Mouse (Mus musculus): Measurements from ENCODE around the gene Defb23.
"Not testable (repeated sequence)": the region's sequence is repeated elsewhere in the genome, so short reads cannot be mapped to it uniquely, and the experiment has no call there.

Gene Defb23

DNA sequence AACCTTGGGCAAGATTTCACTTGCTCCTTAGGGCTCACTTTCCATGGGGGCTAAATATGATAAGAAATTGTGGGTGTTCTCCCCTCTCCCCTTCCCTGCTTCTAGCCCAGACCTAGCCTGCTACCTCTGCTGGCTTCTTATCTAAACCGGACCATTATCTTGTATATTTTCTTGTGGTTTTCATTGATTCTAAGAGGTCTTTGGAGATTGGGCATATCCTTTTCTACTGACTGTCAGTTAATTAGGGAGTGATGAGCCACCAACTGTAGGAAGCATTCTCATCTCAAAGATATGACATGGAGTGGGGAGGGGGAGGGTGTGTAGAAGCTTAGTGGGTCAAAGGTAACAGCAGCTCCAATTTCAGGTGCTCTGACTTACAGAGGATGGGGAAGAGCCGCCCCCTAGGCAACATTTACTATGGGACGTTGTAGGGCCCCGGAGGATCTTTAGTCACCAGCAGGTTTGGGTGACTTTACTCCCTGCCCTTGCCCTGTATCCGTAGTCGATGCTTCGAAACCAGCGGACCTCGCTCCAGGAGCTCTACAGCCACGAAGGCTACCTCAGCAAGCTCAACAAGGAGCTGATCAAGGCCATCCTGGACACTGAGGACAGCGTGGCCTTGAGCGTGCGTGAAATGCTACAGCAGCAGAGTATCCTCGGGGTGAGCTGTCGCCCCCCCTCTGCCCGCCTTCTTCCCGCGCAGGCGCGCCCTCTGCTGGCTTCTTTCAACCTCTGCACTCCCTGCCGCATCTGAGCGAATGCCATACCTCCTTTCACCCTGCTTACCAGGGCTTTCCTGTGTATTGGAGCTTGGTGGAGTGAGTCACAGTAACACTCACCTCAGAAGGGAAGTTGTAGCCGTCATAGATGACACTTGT lies 27.2 kb downstream of the Defb23 start:
- peak; percentile 75 for DNase-seq (ENCODE audit: low spot score)

DNA sequence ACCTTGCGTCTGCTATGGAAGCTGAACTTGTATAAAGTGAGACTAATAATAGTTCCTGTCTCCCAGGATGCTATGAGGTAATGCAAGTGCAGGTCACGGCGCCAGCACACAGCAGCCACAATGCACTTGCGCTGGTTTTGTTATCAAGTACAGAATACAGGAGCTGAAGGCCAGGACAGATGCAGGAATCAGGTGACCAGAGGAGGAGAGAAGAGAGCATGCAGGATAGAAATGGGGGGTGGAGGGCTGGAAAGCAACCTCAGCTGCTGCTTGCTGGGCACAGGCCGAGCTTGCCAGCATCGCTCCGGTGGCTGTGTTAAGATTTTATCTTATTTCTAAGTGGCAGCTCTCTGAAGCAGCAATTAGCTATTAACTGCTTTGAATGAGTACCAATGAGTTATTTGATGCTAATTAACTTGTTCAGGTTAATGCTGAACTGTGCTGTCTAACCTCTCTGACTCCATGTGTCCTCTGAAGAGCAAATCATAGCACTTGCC lies 28.0 kb downstream of the Defb23 start:
- DNase-seq (ENCODE audit: low spot score): no peak

DNA sequence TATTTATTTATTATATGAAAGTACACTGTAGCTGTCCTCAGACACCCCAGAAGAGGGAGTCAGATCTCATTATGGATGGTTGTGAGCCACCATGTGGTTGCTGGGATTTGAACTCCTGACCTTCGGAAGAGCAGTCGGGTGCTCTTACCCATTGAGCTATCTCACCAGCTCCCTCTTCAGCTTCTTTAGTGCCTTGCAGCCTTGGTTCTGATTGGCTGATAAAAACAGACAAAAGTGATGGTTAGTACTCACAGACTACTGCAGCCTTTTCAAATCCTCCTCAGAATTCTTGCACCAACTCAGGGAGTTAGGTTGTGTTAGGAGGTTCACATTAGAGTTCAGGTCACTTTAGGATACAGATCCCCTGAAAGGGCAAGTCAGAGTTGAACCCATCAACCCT lies 35.9 kb downstream of the Defb23 start:
- DNase-seq (ENCODE audit: low spot score): not testable (repeated sequence)

DNA sequence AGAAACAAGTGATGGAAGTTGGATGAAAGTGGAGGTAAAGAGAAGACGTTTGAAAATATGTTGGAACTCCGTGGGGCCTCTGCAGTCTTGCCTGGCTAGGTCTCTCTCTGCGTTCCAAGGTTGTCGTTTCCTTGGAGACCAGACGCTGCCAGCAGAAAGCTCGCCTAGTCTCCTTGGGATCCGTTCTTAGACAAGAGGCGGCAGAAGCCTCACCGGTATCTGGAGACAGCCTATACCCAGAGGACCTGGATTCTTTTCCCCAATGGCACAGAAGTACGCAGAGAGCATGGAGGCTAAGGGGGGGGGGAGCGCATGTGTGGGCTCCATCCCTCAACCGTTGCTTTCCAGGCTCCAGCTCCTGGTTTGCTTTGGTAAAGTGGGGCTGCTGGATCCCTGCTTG lies 36.9 kb downstream of the Defb23 start:
- no peak for DNase-seq (ENCODE audit: low spot score)

DNA sequence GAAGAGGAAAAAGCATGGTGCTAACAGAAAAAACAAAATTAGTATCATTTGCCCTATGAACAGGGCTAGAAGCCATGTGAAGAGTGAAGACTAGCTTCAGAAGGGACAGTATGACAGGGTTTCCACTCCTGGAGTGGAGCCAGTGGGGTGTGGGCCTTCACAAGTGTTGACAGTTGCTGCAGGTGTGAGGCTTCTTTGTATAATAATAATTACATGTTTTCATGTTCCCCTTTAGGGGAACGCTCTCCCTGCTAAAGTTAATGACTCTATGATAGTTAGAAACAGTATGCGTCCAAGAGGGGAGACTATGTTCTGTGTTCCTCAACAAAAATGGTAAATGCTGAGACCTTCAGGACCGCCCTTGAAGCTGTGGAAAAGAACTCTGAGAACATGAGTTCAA lies 48.6 kb downstream of the Defb23 start:
- no peak for DNase-seq (ENCODE audit: low spot score)

DNA sequence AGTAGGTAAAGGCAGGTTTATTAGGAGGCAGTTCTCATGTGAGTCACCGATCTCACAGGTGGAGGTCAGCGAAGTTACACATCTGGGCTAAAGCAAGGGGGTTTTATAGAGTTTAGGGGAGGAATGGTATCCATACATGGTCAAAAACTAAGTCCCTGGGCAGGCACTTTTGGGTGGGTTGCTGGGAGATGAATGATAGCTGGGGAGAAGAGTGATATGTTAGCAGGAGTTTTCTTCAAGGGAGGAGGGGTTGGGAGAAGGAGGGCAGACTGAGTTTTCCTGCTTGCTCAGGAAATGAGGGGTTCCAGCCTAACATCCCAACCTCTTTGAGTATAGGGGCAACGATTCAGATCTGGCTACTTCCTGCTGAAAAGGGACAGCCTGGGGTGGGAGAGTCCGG lies 49.1 kb downstream of the Defb23 start, which contains the start of gene 6820408C15Rik:
TSS of gene 6820408C15Rik (plus strand) at position 301 of the 400 bp plus-strand sequence.
- no peak for DNase-seq (ENCODE audit: low spot score)

DNA sequence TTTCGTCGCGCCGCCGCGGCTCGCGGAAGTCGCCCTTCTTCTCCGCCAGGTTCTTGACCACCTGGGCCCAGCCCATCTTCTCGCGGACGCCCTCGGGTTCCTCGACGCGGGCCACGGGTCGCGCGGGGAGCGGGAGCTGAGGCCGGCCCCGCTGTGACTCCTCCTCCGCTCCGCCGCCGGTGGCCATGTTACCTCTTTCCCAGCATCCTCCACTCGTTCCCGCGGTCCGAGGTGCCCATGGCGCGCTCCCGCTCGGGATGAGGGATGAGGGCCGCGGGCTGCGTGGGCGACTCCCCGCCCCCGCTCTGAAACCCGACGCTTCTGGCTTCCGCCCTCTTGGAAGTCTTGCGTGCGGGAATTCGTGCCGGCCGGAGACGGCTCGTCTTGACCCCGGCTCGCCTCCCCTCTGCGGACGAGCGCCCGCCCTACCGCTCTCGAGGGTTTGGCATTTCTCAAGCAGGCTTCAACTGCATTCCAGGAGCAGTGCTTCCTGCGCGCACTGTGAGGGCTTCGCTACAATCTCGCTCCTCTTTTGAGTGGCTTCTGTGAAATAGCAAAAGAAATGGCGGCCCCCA lies 49.7 kb downstream of the Defb23 start, which contains the start of gene Zcchc3:
TSS of gene Zcchc3 (minus strand) at position 437 of the 575 bp plus-strand sequence.
- peak; percentile 37 for DNase-seq (ENCODE audit: low spot score)

DNA sequence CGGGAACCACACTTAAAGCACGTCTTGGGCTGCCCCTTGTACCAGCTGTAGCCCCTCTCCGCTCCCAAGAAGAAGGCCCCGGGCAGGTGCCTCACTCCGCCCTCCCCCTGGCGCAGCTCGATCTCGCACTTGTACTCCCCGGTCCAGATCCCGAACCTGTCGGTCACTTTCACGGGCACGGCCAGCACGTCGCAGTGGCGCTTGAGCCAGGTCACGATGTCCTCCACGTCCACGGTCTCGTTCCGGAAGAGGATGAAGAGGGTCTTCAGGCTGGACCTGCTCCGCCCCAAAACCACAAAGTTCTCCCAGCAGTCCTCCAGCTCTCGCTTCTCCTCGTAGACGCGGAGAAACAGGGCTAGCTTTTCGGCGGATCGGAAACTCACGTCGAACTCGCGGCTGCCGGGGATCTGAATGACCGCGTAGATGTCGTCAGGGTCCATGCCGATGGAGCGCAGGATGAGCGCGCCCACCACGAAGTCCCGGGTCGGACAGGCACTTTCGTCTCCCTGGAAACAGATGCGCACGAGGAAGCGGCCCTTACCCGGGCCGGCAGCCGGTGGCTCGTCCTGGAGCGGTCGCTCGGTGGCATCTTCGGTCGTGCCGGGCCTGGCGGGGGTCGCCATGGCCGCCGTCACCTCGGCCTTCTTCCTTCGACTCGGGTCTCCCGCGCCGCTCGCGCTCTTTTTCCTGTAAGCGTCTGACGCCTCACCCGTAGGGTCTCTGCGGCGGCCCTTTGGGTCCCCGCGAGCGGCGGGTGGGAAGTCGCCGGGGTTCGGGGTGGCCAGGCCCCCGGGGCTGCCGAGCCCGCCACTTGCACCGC lies 50.4 kb downstream of the Defb23 start:
- DNase-seq (ENCODE audit: low spot score): peak; percentile 20

DNA sequence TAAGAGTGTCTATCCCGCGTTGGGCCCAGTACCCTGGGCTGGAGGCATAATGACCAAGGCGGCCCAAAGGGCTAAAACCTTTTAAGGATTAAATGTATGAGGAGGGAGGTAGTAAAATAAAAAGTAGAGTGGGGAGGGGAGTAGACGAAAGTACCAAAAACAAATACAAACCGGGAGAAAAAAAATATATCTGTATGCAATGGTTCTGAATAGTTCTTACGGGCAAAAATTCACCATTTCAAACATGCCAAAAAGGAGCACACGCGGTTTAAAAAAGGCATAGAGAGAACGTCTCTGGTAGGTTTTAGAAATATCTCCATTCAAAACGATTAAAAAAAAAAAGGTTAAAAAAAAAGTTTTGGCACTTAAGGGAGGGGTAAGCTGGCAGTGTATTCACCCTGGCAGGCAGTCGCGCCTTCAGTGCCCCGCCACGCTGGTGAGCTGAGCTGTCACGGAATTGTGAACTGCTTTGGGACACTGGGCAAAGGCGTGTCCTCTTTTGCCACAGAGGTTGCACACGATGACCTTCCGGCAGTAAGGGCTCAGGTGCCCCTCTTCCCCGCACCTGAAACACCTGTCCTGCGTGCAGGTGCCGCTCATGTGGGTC lies 51.2 kb downstream of the Defb23 start:
- DNase-seq (ENCODE audit: low spot score): no peak

DNA sequence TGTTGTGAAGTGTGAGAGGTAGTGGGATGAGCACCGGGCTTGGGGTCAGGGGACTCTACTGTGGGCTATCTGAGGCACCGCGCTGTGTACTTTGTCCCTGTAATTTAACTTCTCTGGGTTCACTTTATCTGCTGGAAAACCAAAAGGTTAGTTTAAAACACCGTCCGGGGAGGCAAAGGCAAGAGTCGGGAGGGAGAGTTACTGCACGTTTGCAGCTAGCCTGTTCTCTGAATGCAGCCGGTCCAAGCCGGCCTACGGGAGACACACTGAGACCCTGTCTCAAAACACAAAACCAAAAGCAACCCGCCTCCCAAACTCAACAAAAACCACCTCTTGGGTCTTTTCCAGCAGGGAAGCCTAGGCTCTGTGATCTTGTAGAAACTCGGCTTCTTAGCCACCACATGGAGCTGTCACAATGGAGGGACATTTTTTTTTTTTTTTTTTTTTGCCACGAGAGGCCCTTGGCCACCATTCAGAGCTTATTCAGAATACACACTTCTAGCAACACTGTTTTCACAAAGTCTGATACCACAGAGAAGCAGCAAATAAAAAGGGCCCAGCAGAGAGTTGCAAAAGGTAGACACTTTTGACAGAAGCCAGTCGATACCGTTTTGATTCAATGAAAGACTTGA lies 51.8 kb downstream of the Defb23 start:
- no peak for DNase-seq (ENCODE audit: low spot score)

DNA sequence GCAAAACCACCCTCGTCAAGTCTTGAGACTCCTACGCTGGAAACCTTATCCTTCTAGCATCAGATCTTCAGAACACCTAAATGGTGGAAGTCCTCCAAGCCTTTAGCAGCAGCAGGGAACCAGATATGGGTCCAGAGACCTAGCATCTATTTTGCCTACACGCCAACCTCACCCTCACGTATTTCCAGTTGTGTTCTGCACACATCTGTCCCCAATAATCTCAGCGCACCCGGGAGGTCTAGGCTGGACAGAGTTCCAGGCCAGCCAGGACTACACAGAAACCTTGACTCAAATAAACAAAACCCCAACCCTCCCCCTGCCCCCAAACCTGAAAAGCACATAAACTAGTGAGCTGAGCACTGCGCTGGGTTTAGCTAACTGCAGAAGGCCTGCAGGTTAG lies 52.9 kb downstream of the Defb23 start:
- no peak for DNase-seq (ENCODE audit: low spot score)

DNA sequence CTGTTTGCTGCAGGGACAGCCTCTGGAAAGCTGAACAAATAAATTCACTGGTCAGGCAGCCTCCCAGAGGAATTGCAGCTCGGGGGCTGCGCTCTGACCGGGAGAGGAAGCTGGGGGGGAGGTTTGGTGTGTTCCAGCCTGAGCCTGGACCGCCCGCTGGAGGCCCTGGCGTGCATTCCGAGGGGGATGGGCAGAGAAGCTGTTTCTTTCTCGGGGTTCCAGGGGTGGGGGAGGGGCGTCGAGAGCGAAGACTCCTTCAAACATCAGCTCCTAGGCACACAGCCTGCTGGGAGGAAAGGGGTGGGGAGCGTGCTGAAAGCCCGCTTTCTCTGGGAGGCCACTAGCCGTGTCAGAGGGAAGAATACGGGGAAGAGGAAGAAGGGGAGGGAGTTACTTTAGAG lies 53.4 kb downstream of the Defb23 start:
- no peak for DNase-seq (ENCODE audit: low spot score)

DNA sequence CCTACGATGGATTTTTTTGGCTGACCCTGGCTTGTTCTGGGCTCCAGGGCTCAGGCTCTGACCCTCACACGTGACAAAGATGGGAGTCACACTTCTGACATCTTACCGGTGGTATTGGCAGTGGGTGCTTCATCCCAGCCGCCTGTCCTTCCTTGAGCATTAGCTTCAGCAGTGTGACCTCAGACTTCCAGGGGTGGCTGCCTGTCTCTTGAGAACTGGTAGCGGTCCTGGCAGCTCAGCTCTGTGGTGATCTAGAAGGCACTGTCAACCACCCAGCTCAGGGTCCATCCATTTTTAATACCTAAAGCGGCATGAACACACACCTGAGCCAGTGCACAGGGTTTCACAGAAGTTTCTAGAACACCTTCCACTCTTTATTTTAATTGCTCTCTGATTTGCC lies 54.6 kb downstream of the Defb23 start:
- no peak for DNase-seq (ENCODE audit: low spot score)
